Mouse (Mus musculus) erythroblast, embryonic 14.5 days (primary cell): Measurements from ENCODE around the gene Ccdc71. TPM values are rescaled to one million over a fixed set of nuclear protein-coding genes. Genes with fewer than 3 reads are reported as not detected.
A peak's percentile ranks its signal among the peaks of the same experiment; 100 is the strongest.

Experiments used
- H3K27me3 ChIP-seq: 2 replicates; pipeline ENCODE4 v1.6.1; 2012; ENCODE audit warnings: inconsistent platforms; ENCODE audit not compliant: control insufficient read depth
- H3K36me3 ChIP-seq: 2 replicates; pipeline ENCODE4 v1.6.1; 2012; ENCODE audit warnings: mild to moderate bottlenecking, inconsistent platforms; ENCODE audit not compliant: control insufficient read depth
- H3K4me1 ChIP-seq: 2 replicates; pipeline ENCODE4 v1.6.1; 2012; ENCODE audit warnings: inconsistent platforms; ENCODE audit not compliant: control insufficient read depth
- H3K4me3 ChIP-seq: replicated peaks from 2 replicates; pipeline ENCODE3; 2012; ENCODE audit warnings: moderate library complexity, mild to moderate bottlenecking, inconsistent platforms
- H3K9me3 ChIP-seq: 2 replicates; pipeline ENCODE4 v1.6.1; 2012; ENCODE audit warnings: low read length, inconsistent platforms, mixed read lengths; ENCODE audit not compliant: control insufficient read depth
- GATA1 ChIP-seq: IDR thresholded peaks from 2 replicates; pipeline ENCODE4 v1.6.1; 2012; ENCODE audit warnings: low read length, inconsistent platforms, mixed read lengths
- TAL1 ChIP-seq: IDR thresholded peaks from 3 replicates; pipeline ENCODE4 v1.6.1; 2012; ENCODE audit warnings: low read length, inconsistent platforms, mixed read lengths
- polyA plus RNA-seq: library from polyadenylated mRNA; stranded (reverse); fragments of >175 nt; gene quantifications from 2 replicates; pipeline ENCODE4 v1.2.3, GENCODE M21; 2012

Gene Ccdc71
- polyA plus RNA-seq, 1 experiment: 1.1 TPM

- Histone ChIP-seq H3K4me1 (peaks cover 36% of the 10 kb centered on the region), H3K9me3 (no peaks in the 10 kb centered on the region), H3K4me3 (peak overlapping the region; percentile 78), H3K27me3 (no peaks in the 10 kb centered on the region), H3K36me3 (peaks cover 49% of the 10 kb centered on the region)
- TF ChIP-seq TAL1: no peak
- TF ChIP-seq GATA1: no peak
These were observed 48.4 kb downstream of the Ccdc71 start for GRCm38 (mm10) chr9:108508776-108509175.

Other genes with a start within 250 kb of the Ccdc71 start
- gene Dag1, start 196.6 kb upstream of the Ccdc71 start, polyA plus RNA-seq: 0.67 and 0.75 TPM in 2 replicates
- gene Nicn1, start 170.1 kb upstream of the Ccdc71 start, polyA plus RNA-seq: not detected in 2 replicates
- gene Amt, start 163.7 kb upstream of the Ccdc71 start, polyA plus RNA-seq: not detected in 2 replicates
- gene Rhoa, start 154.4 kb upstream of the Ccdc71 start, polyA plus RNA-seq: 12.9 and 13.9 TPM in 2 replicates
- gene Tcta, start 154.4 kb upstream of the Ccdc71 start, polyA plus RNA-seq: 0.16 TPM in 2 replicates
- gene Gpx1, start 121.6 kb upstream of the Ccdc71 start, polyA plus RNA-seq: 533 and 609 TPM in 2 replicates
- gene Usp4, start 112.7 kb upstream of the Ccdc71 start, polyA plus RNA-seq: 16.0 and 23.8 TPM in 2 replicates
- gene 1700102P08Rik, start 67.7 kb upstream of the Ccdc71 start, polyA plus RNA-seq: 0.88 and 0.93 TPM in 2 replicates
- gene Ccdc36, start 32.0 kb upstream of the Ccdc71 start, polyA plus RNA-seq: not detected in 2 replicates
- gene BC048562, start 24.0 kb upstream of the Ccdc71 start, polyA plus RNA-seq: not detected in 2 replicates
- gene Klhdc8b, start 1.1 kb downstream of the Ccdc71 start, polyA plus RNA-seq: 1.8 and 1.9 TPM in 2 replicates
- gene Lamb2, start 19.2 kb downstream of the Ccdc71 start, polyA plus RNA-seq: 0.02 and 0.05 TPM in 2 replicates
- 10.7 and 11.0 TPM in 2 replicates for gene Usp19, start 30.1 kb downstream of the Ccdc71 start, polyA plus RNA-seq
- 5.3 and 5.9 TPM in 2 replicates for gene Qars, start 47.2 kb downstream of the Ccdc71 start, polyA plus RNA-seq
- gene Qrich1, start 56.3 kb downstream of the Ccdc71 start, polyA plus RNA-seq: 3.5 TPM in 2 replicates
- 4.0 and 4.4 TPM in 2 replicates for gene Impdh2, start 99.8 kb downstream of the Ccdc71 start, polyA plus RNA-seq
- 1.1 and 4.7 TPM in 2 replicates for gene Ndufaf3, start 106.9 kb downstream of the Ccdc71 start, polyA plus RNA-seq
- 6.0 and 7.1 TPM in 2 replicates for gene Dalrd3, start 109.4 kb downstream of the Ccdc71 start, polyA plus RNA-seq
- gene Wdr6, start 118.2 kb downstream of the Ccdc71 start, polyA plus RNA-seq: 0.24 and 0.45 TPM in 2 replicates
- 0.02 and 0.03 TPM in 2 replicates for gene P4htm, start 137.1 kb downstream of the Ccdc71 start, polyA plus RNA-seq
- gene Arih2, start 188.9 kb downstream of the Ccdc71 start, polyA plus RNA-seq: 18.7 and 20.5 TPM in 2 replicates
- gene Slc25a20, start 201.6 kb downstream of the Ccdc71 start, polyA plus RNA-seq: 0.12 and 0.26 TPM in 2 replicates
- gene Prkar2a, start 228.8 kb downstream of the Ccdc71 start, polyA plus RNA-seq: 0.15 and 0.21 TPM in 2 replicates